Mouse (Mus musculus) kidney, embryonic 16.5 days (tissue): ENCODE measurements around the gene Paqr3. TPM values are rescaled to one million over a fixed set of nuclear protein-coding genes. Genes with fewer than 3 reads are reported as not detected.

Source experiments
- ATAC-seq: fragments of 200-750 bp; cut with Nextera tagmentation; 2 replicates; pipeline ENCODE4 v1.8.0; 2017; ENCODE audit warnings: moderate TSS enrichment; ENCODE audit not compliant: low FRiP score, low TSS enrichment
- H3K27ac ChIP-seq: fragments of 300-500 bp; sonication (generic); 2 replicates; pipeline ENCODE4 v1.5.1; 2014; ENCODE audit warnings: low read length
- H3K27me3 ChIP-seq: fragments of 300-500 bp; sonication (generic); 2 replicates; pipeline ENCODE4 v1.6.1; 2014; ENCODE audit warnings: low read length, control low read depth, mixed read lengths; ENCODE audit not compliant: insufficient read depth
- H3K36me3 ChIP-seq: fragments of 300-500 bp; sonication (generic); 2 replicates; pipeline ENCODE4 v1.6.1; 2014; ENCODE audit warnings: low read length, control low read depth, mixed read lengths; ENCODE audit not compliant: insufficient read depth
- H3K4me1 ChIP-seq: fragments of 300-500 bp; sonication (generic); 2 replicates; pipeline ENCODE4 v1.6.1; 2014; ENCODE audit warnings: low read length, control low read depth, mixed read lengths; ENCODE audit not compliant: insufficient read depth
- H3K4me2 ChIP-seq: fragments of 300-500 bp; sonication (generic); replicated peaks from 2 replicates; pipeline ENCODE4 v1.6.1; 2014; ENCODE audit warnings: low read depth, low read length
- H3K4me3 ChIP-seq: fragments of 300-500 bp; sonication (generic); 2 replicates; pipeline ENCODE4 v1.5.1; 2014; ENCODE audit warnings: mild to moderate bottlenecking, low read length
- H3K9ac ChIP-seq: fragments of 300-500 bp; sonication (generic); replicated peaks from 2 replicates; pipeline ENCODE4 v1.6.1; 2014; ENCODE audit warnings: low read length
- H3K9me3 ChIP-seq: fragments of 300-500 bp; sonication (generic); 2 replicates; pipeline ENCODE4 v1.6.1; 2016; ENCODE audit warnings: low read length, control low read depth
- WGBS: fragments of 180-500 bp; shearing (Covaris S2); extraction: QIAGEN DNeasy Blood & Tissue Kit; methylation state at CpG from one replicate; pipeline ENCODE4 v1.1.7; 2014; 5-methylcytosine and 5-hydroxymethylcytosine counted together
- polyA plus RNA-seq: library from polyadenylated mRNA; unstranded; fragments of >200 nt; fragmentation: Nextera tagmentation; extraction: Ambion mirVana; gene quantifications from 2 replicates; pipeline ENCODE4 v1.2.1, GENCODE M21; 2015

Paqr3 gene
- polyA plus RNA-seq, 1 experiment from 2014 or later = 3.8 TPM

GRCm38 (mm10) chr5:97045260-97045659 is 66.1 kb downstream of the Paqr3 start:
- Histone ChIP-seq H3K27me3 (no peaks in the 10 kb centered on the region), H3K27ac (no peak overlapping the region), H3K4me1 (no peaks in the 10 kb centered on the region), H3K9me3 (no peaks in the 10 kb centered on the region), H3K4me2 (no peak overlapping the region), H3K9ac (no peak overlapping the region), H3K36me3 (peaks cover 7% of the 10 kb centered on the region), H3K4me3 (no peak overlapping the region)
- WGBS = 57% methylated on average over 7 of the region's 7 CpGs
- ATAC-seq = no peak

Other genes starting within 250 kb of the Paqr3 start
- gene Bmp2k, start 113.9 kb downstream of the Paqr3 start, polyA plus RNA-seq = 7.7 and 8.0 TPM in 2 replicates